Mouse (Mus musculus): ENCODE results near the gene Zfp385c. TPM values are rescaled to one million over a fixed set of nuclear protein-coding genes. Genes with fewer than 3 reads are reported as not detected.

Zfp385c gene
- polyA plus RNA-seq (2015; fragmentation: Nextera tagmentation; extraction: Ambion mirVana) = 0.05 TPM in 1 of 2 replicates, not detected in the other

DNA sequence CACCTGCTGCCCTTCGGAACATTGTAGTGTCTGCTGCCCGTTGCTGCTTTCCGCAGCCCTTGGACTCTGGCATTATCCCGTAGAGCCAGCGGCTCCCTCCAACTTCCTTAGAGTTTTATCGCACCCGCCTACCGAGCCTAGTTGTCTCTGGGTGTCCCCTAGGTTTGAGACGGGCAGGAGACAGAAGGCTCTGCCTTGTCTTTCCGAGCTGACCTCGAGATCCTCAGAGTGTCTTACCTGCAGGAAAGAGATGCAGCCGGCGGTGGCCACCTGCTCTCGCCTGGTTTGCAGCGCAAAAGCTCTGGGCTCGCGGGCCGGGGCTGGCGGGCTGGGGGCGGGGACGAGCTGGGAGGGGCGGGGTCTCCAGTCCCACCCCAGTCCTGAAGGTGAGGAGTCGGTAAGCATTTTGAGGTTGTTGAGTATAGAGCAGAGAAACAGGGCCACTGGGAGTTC lies at the start of gene Zfp385c:
Gene Zfp385c (minus strand): TSS at position 292 of the 453 bp plus-strand sequence.
- no peaks in the 10 kb centered on the region; the same call in none of the 2 replicates for H3K4me1 ChIP-seq (ENCODE audit: control insufficient read depth, low read depth, low read length)
- H3K27me3 ChIP-seq (ENCODE audit: control insufficient read depth, insufficient read depth, low read depth, low read length) = peaks cover 30% of the 10 kb centered on the region
- peak within 1 kb of the TSS; percentile 30 for H3K4me3 ChIP-seq (ENCODE audit: low read depth, low read length)
- H3K36me3 ChIP-seq (ENCODE audit: control insufficient read depth, insufficient read depth) = no peaks in the 10 kb centered on the region
- H3K9me3 ChIP-seq (replicated peaks; ENCODE audit: control insufficient read depth, low read length) = no peaks in the 10 kb centered on the region
- H3K4me2 ChIP-seq (ENCODE audit: low read depth, low read length) = peak within 1 kb of the TSS; percentile 48
- ATAC-seq (ENCODE audit: low read depth) = no peak
- H3K27ac ChIP-seq (ENCODE audit: low read length) = no peak within 1 kb of the TSS
- WGBS (ENCODE audit: insufficient replicate concordance) = 0% methylated on average over 23 of the region's 23 CpGs
- H3K9ac ChIP-seq (ENCODE audit: low read depth, low read length) = no peak within 1 kb of the TSS

DNA sequence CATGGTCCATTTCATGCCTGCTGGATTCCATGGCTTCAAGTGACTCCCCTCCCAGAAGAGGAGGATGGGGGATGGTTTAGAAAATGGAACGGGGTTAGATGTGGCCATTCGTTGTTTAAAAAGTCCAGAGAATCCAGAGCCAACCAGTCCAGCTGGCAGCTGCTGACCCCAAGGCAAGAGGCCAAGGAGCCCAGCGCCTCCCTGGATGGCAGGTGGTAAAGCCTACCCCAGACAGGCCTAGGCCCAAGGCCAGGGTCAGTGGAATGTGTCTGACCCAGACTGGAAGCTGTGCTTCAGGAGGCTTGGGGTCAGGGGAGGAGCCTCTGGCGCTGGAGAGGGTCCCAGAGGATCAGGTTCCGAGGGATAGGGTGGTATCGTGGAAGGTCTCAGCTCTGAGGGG lies 49.1 kb upstream of the Zfp385c start:
- no peak for ATAC-seq (ENCODE audit: low read depth)
- Histone ChIP-seq H3K27me3 (ENCODE audit: control insufficient read depth, insufficient read depth, low read depth, low read length) (no peaks in the 10 kb centered on the region), H3K4me1 (ENCODE audit: control insufficient read depth, low read depth, low read length) (peaks cover 19% of the 10 kb centered on the region), H3K9me3 (replicated peaks; ENCODE audit: control insufficient read depth, low read length) (no peaks in the 10 kb centered on the region), H3K36me3 (ENCODE audit: control insufficient read depth, insufficient read depth) (no peaks in the 10 kb centered on the region), H3K4me3 (ENCODE audit: low read depth, low read length) (no peak overlapping the region), H3K27ac (ENCODE audit: low read length) (no peak overlapping the region), H3K4me2 (ENCODE audit: low read depth, low read length) (no peak overlapping the region), H3K9ac (ENCODE audit: low read depth, low read length) (no peak overlapping the region)
- 66% methylated on average over 6 of the region's 6 CpGs for WGBS (ENCODE audit: insufficient replicate concordance)

DNA sequence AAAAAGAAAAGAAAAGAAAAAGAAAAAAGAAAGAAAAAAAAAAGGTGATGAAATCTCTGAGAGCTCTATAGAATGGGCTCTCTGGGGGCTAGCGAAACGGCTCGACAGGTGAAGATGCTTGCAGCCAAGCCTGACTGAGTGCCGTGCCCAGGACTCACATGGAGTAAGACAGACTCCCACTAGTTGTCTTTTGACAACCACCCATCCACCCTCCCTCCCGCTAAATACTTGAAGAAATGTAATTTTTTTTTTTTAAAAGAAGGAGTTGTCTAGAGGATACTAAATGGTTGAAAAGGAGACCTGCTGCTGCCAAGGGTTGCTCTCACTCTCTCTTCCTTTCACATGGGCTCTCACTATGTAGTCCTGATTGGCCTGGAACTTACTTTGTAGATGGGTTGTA lies 46.5 kb upstream of the Zfp385c start:
- Histone ChIP-seq H3K36me3 (ENCODE audit: control insufficient read depth, insufficient read depth) (no peaks in the 10 kb centered on the region), H3K9ac (ENCODE audit: low read depth, low read length) (peak overlapping the region; percentile 57), H3K27me3 (ENCODE audit: control insufficient read depth, insufficient read depth, low read depth, low read length) (no peaks in the 10 kb centered on the region), H3K4me3 (ENCODE audit: low read depth, low read length) (peak overlapping the region; percentile 82), H3K9me3 (replicated peaks; ENCODE audit: control insufficient read depth, low read length) (no peaks in the 10 kb centered on the region), H3K27ac (ENCODE audit: low read length) (peak overlapping the region; percentile 85), H3K4me2 (ENCODE audit: low read depth, low read length) (peak overlapping the region; percentile 85), H3K4me1 (ENCODE audit: control insufficient read depth, low read depth, low read length) (peaks cover 35% of the 10 kb centered on the region)
- 23% methylated on average over 5 of the region's 5 CpGs for WGBS (ENCODE audit: insufficient replicate concordance)
- ATAC-seq (ENCODE audit: low read depth) = no peak

DNA sequence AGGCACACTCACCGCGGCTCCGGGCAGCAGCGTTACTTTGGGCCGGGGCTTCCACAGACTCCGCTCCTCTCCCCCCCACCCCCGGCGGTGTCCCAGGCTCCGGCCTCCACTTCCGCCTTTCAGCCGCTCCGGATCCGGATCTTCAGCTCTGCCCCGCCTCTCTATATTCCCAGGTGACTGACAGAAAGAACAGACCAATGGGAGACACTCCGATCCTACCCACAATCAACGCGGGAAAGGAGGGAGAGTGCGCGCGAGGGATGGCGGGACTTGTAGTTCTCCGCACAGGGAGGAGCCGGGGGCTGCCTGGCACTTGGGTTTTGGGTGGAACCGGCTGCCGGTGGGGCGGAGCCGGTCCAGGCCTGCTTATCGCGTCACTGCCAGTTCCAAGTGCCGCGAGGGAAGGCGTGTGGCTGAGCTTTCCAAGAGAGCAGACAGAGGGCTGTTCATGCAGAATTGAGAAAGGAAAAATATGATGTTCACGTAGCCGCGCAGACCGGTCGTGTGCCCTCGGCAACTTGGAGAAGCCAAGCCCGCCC lies 45.9 kb upstream of the Zfp385c start, which contains the start of gene Rab5c:
Gene Rab5c (minus strand): TSS at position 150 of the 539 bp plus-strand sequence.
- H3K4me1 ChIP-seq (ENCODE audit: control insufficient read depth, low read depth, low read length) = peaks cover 37% of the 10 kb centered on the region
- no peaks in the 10 kb centered on the region for H3K9me3 ChIP-seq (replicated peaks; ENCODE audit: control insufficient read depth, low read length)
- H3K36me3 ChIP-seq (ENCODE audit: control insufficient read depth, insufficient read depth) = peaks cover 1% of the 10 kb centered on the region; the same call in 1 of the 2 replicates
- H3K27me3 ChIP-seq (ENCODE audit: control insufficient read depth, insufficient read depth, low read depth, low read length) = no peaks in the 10 kb centered on the region
- peak within 1 kb of the TSS; percentile 89 for H3K4me2 ChIP-seq (ENCODE audit: low read depth, low read length)
- ATAC-seq (ENCODE audit: low read depth) = peak; percentile 98
- H3K27ac ChIP-seq (ENCODE audit: low read length) = peak within 1 kb of the TSS; percentile 88
- WGBS (ENCODE audit: insufficient replicate concordance) = 0% methylated on average over 39 of the region's 39 CpGs
- peak within 1 kb of the TSS; percentile 89 for H3K9ac ChIP-seq (ENCODE audit: low read depth, low read length)
- peak within 1 kb of the TSS; percentile 82 for H3K4me3 ChIP-seq (ENCODE audit: low read depth, low read length)

DNA sequence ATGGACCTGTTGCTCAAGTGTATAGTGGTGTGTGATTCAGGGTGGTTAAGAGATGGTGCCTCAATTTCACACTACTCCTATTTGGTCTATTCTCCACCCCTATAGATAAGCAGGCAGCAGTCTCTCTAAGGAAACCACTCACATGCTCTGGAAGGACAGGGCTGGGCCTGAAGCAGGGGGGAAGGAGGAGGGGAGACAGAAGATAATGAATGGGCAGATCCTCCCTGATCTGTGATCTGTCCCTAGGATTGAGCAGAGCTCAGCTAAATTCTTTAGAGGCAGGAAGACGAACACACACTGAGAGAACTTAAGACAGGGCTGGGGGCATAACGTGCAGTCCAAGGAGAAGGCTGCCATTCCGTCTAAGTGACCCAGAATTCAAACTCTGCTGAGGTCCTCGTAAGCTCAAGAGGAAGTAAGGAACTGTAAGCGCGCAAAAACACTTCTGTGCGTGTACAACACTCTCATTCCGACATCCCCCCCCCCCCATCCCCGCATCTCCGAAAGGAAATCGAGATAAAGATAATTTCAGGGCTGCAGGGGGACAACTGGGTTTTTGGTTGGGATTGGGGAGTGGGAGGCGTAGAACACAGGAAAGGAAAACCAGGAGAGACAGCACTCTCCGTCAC lies 45.0 kb upstream of the Zfp385c start:
- peak; percentile 54 for ATAC-seq (ENCODE audit: low read depth)
- H3K27me3 ChIP-seq (ENCODE audit: control insufficient read depth, insufficient read depth, low read depth, low read length) = no peaks in the 10 kb centered on the region
- under 1% methylated on average over 13 of the region's 13 CpGs for WGBS (ENCODE audit: insufficient replicate concordance)
- H3K9ac ChIP-seq (ENCODE audit: low read depth, low read length) = peak overlapping the region; percentile 89
- H3K4me2 ChIP-seq (ENCODE audit: low read depth, low read length) = peak overlapping the region; percentile 89
- peaks cover 9% of the 10 kb centered on the region for H3K36me3 ChIP-seq (ENCODE audit: control insufficient read depth, insufficient read depth)
- no peaks in the 10 kb centered on the region for H3K9me3 ChIP-seq (replicated peaks; ENCODE audit: control insufficient read depth, low read length)
- H3K4me3 ChIP-seq (ENCODE audit: low read depth, low read length) = peak overlapping the region; percentile 82
- peak overlapping the region; percentile 88 for H3K27ac ChIP-seq (ENCODE audit: low read length)
- peaks cover 43% of the 10 kb centered on the region for H3K4me1 ChIP-seq (ENCODE audit: control insufficient read depth, low read depth, low read length)

DNA sequence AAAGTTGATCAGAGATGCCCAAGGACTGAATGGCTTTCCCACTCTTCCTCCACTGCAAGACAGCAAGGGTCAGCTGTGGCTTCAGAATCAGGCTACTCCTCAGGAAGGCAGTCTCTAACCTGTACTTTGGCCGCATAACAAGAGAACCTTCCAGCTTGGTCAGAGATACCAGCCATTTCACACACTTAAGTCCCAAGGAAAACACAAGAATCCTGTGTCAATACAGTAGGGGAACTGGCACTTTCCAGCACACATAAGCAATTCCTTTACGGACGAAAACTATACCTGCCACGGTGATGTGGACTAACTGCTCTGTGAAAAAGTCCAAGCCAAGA lies 44.5 kb upstream of the Zfp385c start:
- peak overlapping the region; percentile 89 for H3K4me2 ChIP-seq (ENCODE audit: low read depth, low read length)
- no peak for ATAC-seq (ENCODE audit: low read depth)
- WGBS (ENCODE audit: insufficient replicate concordance) = 29% methylated on average over 4 of the region's 4 CpGs
- peak overlapping the region; percentile 82 for H3K4me3 ChIP-seq (ENCODE audit: low read depth, low read length)
- H3K36me3 ChIP-seq (ENCODE audit: control insufficient read depth, insufficient read depth) = peaks cover 9% of the 10 kb centered on the region
- peak overlapping the region; percentile 88 for H3K27ac ChIP-seq (ENCODE audit: low read length)
- H3K27me3 ChIP-seq (ENCODE audit: control insufficient read depth, insufficient read depth, low read depth, low read length) = no peaks in the 10 kb centered on the region
- peak overlapping the region; percentile 89 for H3K9ac ChIP-seq (ENCODE audit: low read depth, low read length)
- H3K9me3 ChIP-seq (replicated peaks; ENCODE audit: control insufficient read depth, low read length) = no peaks in the 10 kb centered on the region
- H3K4me1 ChIP-seq (ENCODE audit: control insufficient read depth, low read depth, low read length) = peaks cover 45% of the 10 kb centered on the region

DNA sequence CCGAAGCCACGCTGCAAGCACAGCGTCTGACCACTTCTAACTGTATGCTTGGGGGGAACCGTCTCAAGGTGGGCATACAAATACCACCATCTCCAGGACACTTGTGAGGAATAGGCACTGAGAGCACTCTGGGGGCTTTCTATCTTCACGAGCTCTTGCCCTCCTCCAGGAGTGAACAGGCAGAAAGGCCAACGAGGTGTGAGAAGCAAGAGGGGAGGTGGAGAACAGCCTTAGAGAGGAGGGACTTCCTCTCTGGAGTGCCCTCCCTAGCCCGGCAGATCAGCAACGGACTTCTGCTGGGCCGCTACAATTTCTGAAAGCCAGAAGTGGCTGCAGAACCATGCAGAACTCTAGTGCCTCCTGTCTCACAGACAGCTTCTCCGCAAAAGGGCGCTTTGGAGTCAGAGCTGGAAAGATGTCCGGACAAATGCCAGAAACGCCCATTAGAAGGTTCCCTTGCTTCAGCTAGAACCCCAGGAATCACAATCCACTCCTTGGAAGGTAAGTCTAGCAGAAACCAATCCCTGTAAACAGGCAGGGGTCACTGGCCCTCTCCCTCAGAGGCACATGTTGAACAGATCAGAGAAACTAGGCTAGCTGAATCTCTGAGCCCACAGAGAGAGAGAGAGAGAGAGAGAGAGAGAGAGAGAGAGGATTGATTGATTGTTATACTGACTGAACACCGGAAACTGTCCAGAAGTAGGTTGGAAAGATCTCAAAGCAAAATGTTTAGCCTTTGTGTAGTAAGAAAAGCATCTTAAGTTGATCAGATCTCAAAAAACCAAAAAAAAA lies 43.9 kb upstream of the Zfp385c start:
- peaks cover 45% of the 10 kb centered on the region for H3K4me1 ChIP-seq (ENCODE audit: control insufficient read depth, low read depth, low read length)
- 21% methylated on average over 14 of the region's 14 CpGs for WGBS (ENCODE audit: insufficient replicate concordance)

DNA sequence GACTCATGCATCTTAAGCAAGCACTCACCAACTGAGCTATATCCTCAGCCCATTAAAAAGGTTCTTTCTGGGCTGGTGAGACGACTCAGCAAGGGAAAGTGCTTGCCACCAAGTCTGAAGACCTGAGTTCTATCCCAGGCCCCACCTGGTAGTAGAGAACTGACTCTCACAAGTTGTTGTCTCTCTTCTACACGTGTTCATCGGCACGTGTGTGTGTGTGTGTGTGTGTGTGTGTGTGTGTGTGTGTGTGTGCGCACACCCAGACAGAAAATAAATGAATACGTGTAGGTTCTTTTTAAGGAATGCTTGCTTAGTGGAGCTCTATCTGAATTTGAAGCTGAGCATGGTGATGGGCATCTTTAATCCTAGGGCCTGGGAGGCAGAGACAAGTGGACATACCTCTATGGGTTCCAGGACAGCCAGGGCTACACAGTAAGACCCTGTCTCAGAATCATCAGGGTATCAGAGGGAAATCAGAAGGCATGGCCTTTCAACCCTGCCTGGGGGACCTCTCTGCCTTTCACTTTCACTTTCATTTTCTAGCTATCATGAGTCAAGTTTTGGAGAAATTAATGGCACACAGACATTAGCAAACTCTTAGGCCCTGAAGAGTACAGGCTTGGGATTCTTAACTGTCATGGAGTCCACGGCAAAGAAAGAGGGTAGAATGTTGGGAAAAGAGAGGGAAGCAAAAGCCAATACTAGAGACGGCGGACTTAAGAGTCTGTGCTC lies 43.0 kb upstream of the Zfp385c start:
- Histone ChIP-seq H3K4me2 (ENCODE audit: low read depth, low read length) (peak overlapping the region; percentile 89), H3K4me1 (ENCODE audit: control insufficient read depth, low read depth, low read length) (peaks cover 51% of the 10 kb centered on the region), H3K27ac (ENCODE audit: low read length) (peak overlapping the region; percentile 88), H3K9ac (ENCODE audit: low read depth, low read length) (peak overlapping the region; percentile 89), H3K9me3 (replicated peaks; ENCODE audit: control insufficient read depth, low read length) (no peaks in the 10 kb centered on the region), H3K27me3 (ENCODE audit: control insufficient read depth, insufficient read depth, low read depth, low read length) (no peaks in the 10 kb centered on the region), H3K36me3 (ENCODE audit: control insufficient read depth, insufficient read depth) (peaks cover 9% of the 10 kb centered on the region), H3K4me3 (ENCODE audit: low read depth, low read length) (peak overlapping the region; percentile 82)
- no peak for ATAC-seq (ENCODE audit: low read depth)
- WGBS (ENCODE audit: insufficient replicate concordance) = 61% methylated on average over 9 of the region's 9 CpGs

More for the DNA sequence above, 43.9 kb upstream of the Zfp385c start:
- peak overlapping the region; percentile 82 for H3K4me3 ChIP-seq (ENCODE audit: low read depth, low read length)
- peak overlapping the region; percentile 89 for H3K4me2 ChIP-seq (ENCODE audit: low read depth, low read length)
- H3K36me3 ChIP-seq (ENCODE audit: control insufficient read depth, insufficient read depth) = peaks cover 9% of the 10 kb centered on the region
- ATAC-seq (ENCODE audit: low read depth) = no peak
- H3K27me3 ChIP-seq (ENCODE audit: control insufficient read depth, insufficient read depth, low read depth, low read length) = no peaks in the 10 kb centered on the region
- H3K27ac ChIP-seq (ENCODE audit: low read length) = peak overlapping the region; percentile 88
- peak overlapping the region; percentile 89 for H3K9ac ChIP-seq (ENCODE audit: low read depth, low read length)
- H3K9me3 ChIP-seq (replicated peaks; ENCODE audit: control insufficient read depth, low read length) = no peaks in the 10 kb centered on the region

All from liver, embryonic 16.5 days (tissue).